Mouse (Mus musculus) olfactory bulb, adult 2 months (tissue): Measurements from ENCODE around the gene Gapvd1.

ENCODE experiments used
- CTCF ChIP-seq: fragments of 200-500 bp; IDR thresholded peaks from 2 replicates; pipeline ENCODE4 v1.5.1; 2012; ENCODE audit warnings: low read depth, mild to moderate bottlenecking, low read length, moderate library complexity; ENCODE audit not compliant: insufficient read depth
- POLR2A ChIP-seq: fragments of 200-500 bp; IDR thresholded peaks from 2 replicates; pipeline ENCODE4 v1.6.1; 2012; ENCODE audit warnings: mild to moderate bottlenecking, low read depth, low read length, moderate library complexity; ENCODE audit not compliant: insufficient read depth

GRCm38 (mm10) chr2:34667820-34668219, 87.2 kb downstream of the Gapvd1 start:
- TF ChIP-seq POLR2A (no peak), CTCF (no peak)
